In genomic region chr16:50707906-50708305, GRCm38 (mm10) we compare ENCODE assay signal across 28 mouse cellular contexts.
"Had no signal": no experiment of that assay in that cellular context is flagged by ENCODE, and none has a peak within 500 bp of the region (broad histone marks: within the 10 kb centered on the region; RNA-seq: fewer than 3 reads in every experiment).

No protein-coding gene starts in this region.

- H3K4me1 ChIP-seq: heart, embryonic 10.5 days; heart, embryonic 12.5 days; hindbrain, embryonic 10.5 days; hindbrain, embryonic 12.5 days; intestine, embryonic 15.5 days; limb, embryonic 10.5 days; limb, embryonic 12.5 days; liver, embryonic 13.5 days; liver, embryonic 15.5 days had no signal

- H3K27me3 ChIP-seq: heart, embryonic 12.5 days; hindbrain, embryonic 12.5 days; intestine, embryonic 15.5 days; limb, embryonic 12.5 days; liver, embryonic 13.5 days; liver, embryonic 15.5 days had no signal

- ATAC-seq: hindbrain, embryonic 16.5 days; inflammation-experienced regulatory T-cells, adult 6 months; intestine, embryonic 15.5 days; intestine, postnatal 0 days had no signal

- H3K9me3 ChIP-seq: heart, embryonic 10.5 days; heart, embryonic 12.5 days; hindbrain, embryonic 10.5 days; hindbrain, embryonic 12.5 days; intestine, embryonic 15.5 days; limb, embryonic 10.5 days; limb, embryonic 12.5 days; liver, embryonic 13.5 days; liver, embryonic 15.5 days had no signal

- H3K9ac ChIP-seq: heart, embryonic 12.5 days; hindbrain, embryonic 12.5 days; hindbrain, embryonic 14.5 days; intestine, embryonic 15.5 days; limb, embryonic 12.5 days; liver, embryonic 13.5 days; liver, embryonic 15.5 days had no signal

- H3K27ac ChIP-seq: gastrocnemius, adult 2 months; heart, embryonic 10.5 days; hindbrain, embryonic 10.5 days; hindbrain, embryonic 12.5 days; hindbrain, embryonic 14.5 days; intestine, embryonic 15.5 days; layer of hippocampus, adult 2 months; left cerebral cortex, adult 2 months; limb, embryonic 10.5 days; limb, embryonic 12.5 days; liver, embryonic 13.5 days; liver, embryonic 15.5 days had no signal

- H3K4me3 ChIP-seq: gastrocnemius, adult 2 months; heart, embryonic 10.5 days; heart, embryonic 12.5 days; hindbrain, embryonic 10.5 days; hindbrain, embryonic 12.5 days; intestine, embryonic 15.5 days; layer of hippocampus, adult 2 months; left cerebral cortex, adult 2 months; limb, embryonic 10.5 days; limb, embryonic 12.5 days; liver, embryonic 13.5 days; liver, embryonic 15.5 days had no signal

- DNase-seq: gastrocnemius, adult 2 months; gastrocnemius, postnatal 10 days; gastrocnemius, postnatal 25 days; heart, adult 18-20 months; heart, postnatal 10 days; heart, postnatal 4 days; kidney, adult 18-20 months; kidney, adult 8-10 months; kidney, postnatal 10 days; kidney, postnatal 25 days; kidney, postnatal 4 days; liver; liver, embryonic 13.5 days had no signal

- H3K36me3 ChIP-seq: heart, embryonic 10.5 days; heart, embryonic 12.5 days; hindbrain, embryonic 10.5 days; hindbrain, embryonic 12.5 days; intestine, embryonic 15.5 days; limb, embryonic 10.5 days; limb, embryonic 12.5 days; liver, embryonic 13.5 days; liver, embryonic 15.5 days had no signal

- H3K4me2 ChIP-seq: heart, embryonic 12.5 days; hindbrain, embryonic 12.5 days; hindbrain, embryonic 14.5 days; intestine, embryonic 15.5 days; limb, embryonic 12.5 days; liver, embryonic 11.5 days; liver, embryonic 13.5 days; liver, embryonic 15.5 days had no signal
